ENCODE assay signal across 22 mouse cellular contexts in genomic region chr3:141577382-141577781, GRCm38 (mm10).
"Had no signal": no experiment of that assay in that cellular context is flagged by ENCODE, and none has a peak within 500 bp of the region (broad histone marks: within the 10 kb centered on the region; RNA-seq: fewer than 3 reads in every experiment).

No protein-coding gene starts in this region.

- H3K27ac ChIP-seq: intestine, embryonic 15.5 days; layer of hippocampus, adult 2 months; left cerebral cortex, adult 2 months; limb, embryonic 13.5 days; liver, embryonic 13.5 days; neural tube, embryonic 12.5 days; neural tube, embryonic 15.5 days had no signal

- DNase-seq: kidney, adult 11 months; kidney, adult 9 months; layer of hippocampus, adult 9-11 months; liver, embryonic 13.5 days; lung, adult 2 months; lung, postnatal 36 days; midbrain, embryonic 14.5 days; right cerebral cortex, adult 18-20 months; right cerebral cortex, postnatal 14 days; right cerebral cortex, postnatal 4 days; thymus, adult 18-20 months; thymus, postnatal 36 days had no signal

- H3K4me2 ChIP-seq: intestine, embryonic 15.5 days; limb, embryonic 13.5 days; liver, embryonic 13.5 days; midbrain, embryonic 11.5 days; neural tube, embryonic 12.5 days; neural tube, embryonic 15.5 days had no signal

- ATAC-seq: hindbrain, embryonic 16.5 days; intestine, embryonic 15.5 days; lung, postnatal 0 days had no signal

- H3K9me3 ChIP-seq: intestine, embryonic 15.5 days; limb, embryonic 13.5 days; liver, embryonic 13.5 days; megakaryocyte, embryonic 14.5 days; neural tube, embryonic 12.5 days; neural tube, embryonic 15.5 days had no signal

- H3K27me3 ChIP-seq: intestine, embryonic 15.5 days; limb, embryonic 13.5 days; liver, embryonic 13.5 days; megakaryocyte, embryonic 14.5 days; neural tube, embryonic 15.5 days had no signal

- H3K9ac ChIP-seq: intestine, embryonic 15.5 days; limb, embryonic 13.5 days; liver, embryonic 13.5 days; neural tube, embryonic 12.5 days; neural tube, embryonic 15.5 days had no signal

- H3K4me1 ChIP-seq: intestine, embryonic 15.5 days; liver, embryonic 13.5 days; megakaryocyte, embryonic 14.5 days had no signal

- H3K4me3 ChIP-seq: intestine, embryonic 15.5 days; layer of hippocampus, adult 2 months; left cerebral cortex, adult 2 months; limb, embryonic 13.5 days; liver, embryonic 13.5 days; megakaryocyte, embryonic 14.5 days; neural tube, embryonic 12.5 days; neural tube, embryonic 15.5 days had no signal

- H3K36me3 ChIP-seq: intestine, embryonic 15.5 days; limb, embryonic 13.5 days; liver, embryonic 13.5 days; neural tube, embryonic 12.5 days; neural tube, embryonic 15.5 days had no signal
